Mouse (Mus musculus): ENCODE measurements around the gene Mapk8ip3.

- TF ChIP-seq CTCF (IDR thresholded peaks at IDR 0.05; ENCODE audit: borderline replicate concordance, insufficient read depth, low read depth, low read length) (no peak), POLR2A (IDR thresholded peaks at IDR 0.05; ENCODE audit: borderline replicate concordance, insufficient read depth, low read length) (no peak)
These were observed 1.9 kb downstream of the Mapk8ip3 start for GRCm38 (mm10) chr17:24934926-24935325.

All from cerebellum, adult 2 months (tissue).